Mouse (Mus musculus): ENCODE measurements around the gene Sbf1. TPM values are rescaled to one million over a fixed set of nuclear protein-coding genes. Genes with fewer than 3 reads are reported as not detected.

Gene Sbf1
- polyA plus RNA-seq, 1 experiment from 2014 or later: 35.1 TPM

- Histone ChIP-seq H3K4me3 (replicated peaks) (peak overlapping the region; percentile 89), H3K27ac (peak overlapping the region; percentile 49; the same call in 1 of the 2 replicates)
- ATAC-seq: peak; percentile 37
These were observed 461 bp downstream of the Sbf1 start for GRCm38 (mm10) chr15:89314511-89315189.

GRCm38 (mm10) chr15:89314107-89314506, 1.0 kb downstream of the Sbf1 start:
- peak overlapping the region; percentile 89 for H3K4me3 ChIP-seq (replicated peaks)
- H3K27me3 ChIP-seq (replicated peaks): no peaks in the 10 kb centered on the region
- ATAC-seq: no peak
- no peaks in the 10 kb centered on the region for H3K9me3 ChIP-seq
- 29% methylated on average over 3 of the region's 3 CpGs for WGBS
- H3K27ac ChIP-seq: no peak overlapping the region
- peaks cover 21% of the 10 kb centered on the region for H3K4me1 ChIP-seq (replicated peaks)
- peak overlapping the region; percentile 91 for H3K9ac ChIP-seq
- H3K4me2 ChIP-seq (replicated peaks): peak overlapping the region; percentile 82
- H3K36me3 ChIP-seq: no peaks in the 10 kb centered on the region

More at GRCm38 (mm10) chr15:89314511-89315189, 461 bp downstream of the Sbf1 start:
- WGBS: under 1% methylated on average over 58 of the region's 58 CpGs
- peak overlapping the region; percentile 91 for H3K9ac ChIP-seq
- H3K36me3 ChIP-seq: no peaks in the 10 kb centered on the region
- H3K4me1 ChIP-seq (replicated peaks): peaks cover 21% of the 10 kb centered on the region
- H3K9me3 ChIP-seq: no peaks in the 10 kb centered on the region
- H3K4me2 ChIP-seq (replicated peaks): peak overlapping the region; percentile 82
- no peaks in the 10 kb centered on the region for H3K27me3 ChIP-seq (replicated peaks)

- H3K36me3 ChIP-seq: no peaks in the 10 kb centered on the region
- 64% methylated on average over 4 of the region's 4 CpGs for WGBS
- no peaks in the 10 kb centered on the region for H3K27me3 ChIP-seq (replicated peaks)
- H3K9ac ChIP-seq: no peak overlapping the region
- no peak overlapping the region for H3K27ac ChIP-seq
- no peak for ATAC-seq
- H3K4me3 ChIP-seq (replicated peaks): no peak overlapping the region
- 0 out of 2 replicates have a peak overlapping the region, but pooled peaks have one; percentile 29 for H3K4me2 ChIP-seq (replicated peaks)
- peaks cover 21% of the 10 kb centered on the region for H3K4me1 ChIP-seq (replicated peaks)
- no peaks in the 10 kb centered on the region for H3K9me3 ChIP-seq
These were observed 1.8 kb downstream of the Sbf1 start for GRCm38 (mm10) chr15:89313359-89313758.

GRCm38 (mm10) chr15:89309962-89310498, 5.1 kb downstream of the Sbf1 start:
- no peak overlapping the region for H3K27ac ChIP-seq
- no peak overlapping the region for H3K9ac ChIP-seq
- no peak overlapping the region for H3K4me3 ChIP-seq (replicated peaks)
- H3K27me3 ChIP-seq (replicated peaks): no peaks in the 10 kb centered on the region
- H3K36me3 ChIP-seq: peaks cover 13% of the 10 kb centered on the region; the same call in 1 of the 2 replicates
- ATAC-seq: no peak
- no peaks in the 10 kb centered on the region for H3K9me3 ChIP-seq
- no peak overlapping the region for H3K4me2 ChIP-seq (replicated peaks)
- peaks cover 21% of the 10 kb centered on the region for H3K4me1 ChIP-seq (replicated peaks)
- 67% methylated on average over 6 of the region's 6 CpGs for WGBS

GRCm38 (mm10) chr15:89308406-89309139, 6.5 kb downstream of the Sbf1 start:
- no peaks in the 10 kb centered on the region for H3K9me3 ChIP-seq
- H3K4me2 ChIP-seq (replicated peaks): no peak overlapping the region
- H3K4me1 ChIP-seq (replicated peaks): peaks cover 14% of the 10 kb centered on the region
- ATAC-seq: 0 out of 2 replicates have a peak, but pooled peaks have one; percentile 24
- no peak overlapping the region for H3K4me3 ChIP-seq (replicated peaks)
- H3K27ac ChIP-seq: no peak overlapping the region
- 82% methylated on average over 7 of the region's 7 CpGs for WGBS
- H3K27me3 ChIP-seq (replicated peaks): no peaks in the 10 kb centered on the region
- H3K36me3 ChIP-seq: peaks cover 26% of the 10 kb centered on the region; the same call in 1 of the 2 replicates
- H3K9ac ChIP-seq: no peak overlapping the region

GRCm38 (mm10) chr15:89307461-89307860, 7.7 kb downstream of the Sbf1 start:
- ATAC-seq: no peak
- 89% methylated on average over 13 of the region's 13 CpGs for WGBS

GRCm38 (mm10) chr15:89305966-89306365, 9.1 kb downstream of the Sbf1 start:
- no peaks in the 10 kb centered on the region for H3K27me3 ChIP-seq (replicated peaks)
- H3K4me2 ChIP-seq (replicated peaks): no peak overlapping the region
- H3K27ac ChIP-seq: no peak overlapping the region
- ATAC-seq: no peak
- H3K4me3 ChIP-seq (replicated peaks): no peak overlapping the region
- WGBS: 83% methylated on average over 1 of the region's 1 CpGs
- H3K9me3 ChIP-seq: no peaks in the 10 kb centered on the region
- H3K36me3 ChIP-seq: peaks cover 42% of the 10 kb centered on the region
- H3K9ac ChIP-seq: no peak overlapping the region
- H3K4me1 ChIP-seq (replicated peaks): no peaks in the 10 kb centered on the region

More at GRCm38 (mm10) chr15:89307461-89307860, 7.7 kb downstream of the Sbf1 start:
- Histone ChIP-seq H3K27ac (no peak overlapping the region), H3K4me1 (replicated peaks) (0 out of 2 replicates have a peak, but pooled peaks cover 4% of the 10 kb centered on the region), H3K9ac (no peak overlapping the region), H3K4me2 (replicated peaks) (no peak overlapping the region), H3K4me3 (replicated peaks) (no peak overlapping the region), H3K36me3 (peaks cover 35% of the 10 kb centered on the region; the same call in 1 of the 2 replicates), H3K27me3 (replicated peaks) (no peaks in the 10 kb centered on the region), H3K9me3 (no peaks in the 10 kb centered on the region)

- 92% methylated on average over 8 of the region's 8 CpGs for WGBS
These were observed 14.5 kb downstream of the Sbf1 start for GRCm38 (mm10) chr15:89300600-89300999.

GRCm38 (mm10) chr15:89300180-89300579, 14.9 kb downstream of the Sbf1 start:
- no peak overlapping the region for H3K4me3 ChIP-seq (replicated peaks)
- H3K27me3 ChIP-seq (replicated peaks): no peaks in the 10 kb centered on the region
- no peak overlapping the region for H3K27ac ChIP-seq
- H3K4me2 ChIP-seq (replicated peaks): no peak overlapping the region
- H3K4me1 ChIP-seq (replicated peaks): 0 out of 2 replicates have a peak, but pooled peaks cover 2% of the 10 kb centered on the region
- H3K36me3 ChIP-seq: peaks cover 54% of the 10 kb centered on the region
- WGBS: 93% methylated on average over 13 of the region's 13 CpGs
- H3K9ac ChIP-seq: no peak overlapping the region
- no peak for ATAC-seq
- no peaks in the 10 kb centered on the region for H3K9me3 ChIP-seq

More at GRCm38 (mm10) chr15:89300600-89300999, 14.5 kb downstream of the Sbf1 start:
- Histone ChIP-seq H3K9me3 (no peaks in the 10 kb centered on the region), H3K36me3 (peaks cover 54% of the 10 kb centered on the region), H3K4me3 (replicated peaks) (no peak overlapping the region), H3K9ac (no peak overlapping the region), H3K27me3 (replicated peaks) (no peaks in the 10 kb centered on the region), H3K4me2 (replicated peaks) (no peak overlapping the region), H3K4me1 (replicated peaks) (0 out of 2 replicates have a peak, but pooled peaks cover 2% of the 10 kb centered on the region), H3K27ac (no peak overlapping the region)
- ATAC-seq: no peak

GRCm38 (mm10) chr15:89297695-89298094, 17.4 kb downstream of the Sbf1 start:
- WGBS: 87% methylated on average over 2 of the region's 2 CpGs
- Histone ChIP-seq H3K9me3 (no peaks in the 10 kb centered on the region), H3K27me3 (replicated peaks) (no peaks in the 10 kb centered on the region), H3K36me3 (peaks cover 53% of the 10 kb centered on the region), H3K4me3 (replicated peaks) (no peak overlapping the region), H3K27ac (no peak overlapping the region), H3K4me2 (replicated peaks) (no peak overlapping the region), H3K9ac (no peak overlapping the region), H3K4me1 (replicated peaks) (0 out of 2 replicates have a peak, but pooled peaks cover 2% of the 10 kb centered on the region)
- ATAC-seq: no peak

- WGBS: 41% methylated on average over 1 of the region's 1 CpGs
- H3K9ac ChIP-seq: no peak overlapping the region
- H3K4me2 ChIP-seq (replicated peaks): no peak overlapping the region
- H3K36me3 ChIP-seq: peaks cover 53% of the 10 kb centered on the region
- peak; percentile 67; the same call in 1 of the 2 replicates for ATAC-seq
- H3K4me3 ChIP-seq (replicated peaks): no peak overlapping the region
- no peaks in the 10 kb centered on the region for H3K27me3 ChIP-seq (replicated peaks)
- H3K9me3 ChIP-seq: no peaks in the 10 kb centered on the region
- H3K4me1 ChIP-seq (replicated peaks): 0 out of 2 replicates have a peak, but pooled peaks cover 2% of the 10 kb centered on the region
- no peak overlapping the region for H3K27ac ChIP-seq
These were observed 18.6 kb downstream of the Sbf1 start for GRCm38 (mm10) chr15:89296465-89296864.

GRCm38 (mm10) chr15:89295580-89296165, 19.4 kb downstream of the Sbf1 start:
- Histone ChIP-seq H3K36me3 (peaks cover 50% of the 10 kb centered on the region), H3K27me3 (replicated peaks) (no peaks in the 10 kb centered on the region), H3K9me3 (no peaks in the 10 kb centered on the region), H3K4me1 (replicated peaks) (0 out of 2 replicates have a peak, but pooled peaks cover 2% of the 10 kb centered on the region), H3K9ac (no peak overlapping the region), H3K27ac (no peak overlapping the region), H3K4me2 (replicated peaks) (no peak overlapping the region), H3K4me3 (replicated peaks) (no peak overlapping the region)
- WGBS: 86% methylated on average over 8 of the region's 8 CpGs
- no peak for ATAC-seq
